Mouse (Mus musculus) sigmoid colon, adult 10 weeks (tissue): ENCODE measurements around the gene Zscan4-ps2. TPM values are rescaled to one million over a fixed set of nuclear protein-coding genes. Genes with fewer than 3 reads are reported as not detected.

Source experiments
- polyA plus RNA-seq: library from polyadenylated mRNA; stranded (reverse); fragments of 350-450 nt; fragmentation: Illumina TruSeq; extraction: RNeasy Lipid Tissue Mini Kit (QIAGEN cat#74804); gene quantifications from one replicate; pipeline ENCODE4 v1.2.3, GENCODE M21; 2014; ENCODE audit warnings: low read depth, low replicate concordance

Zscan4-ps2 gene
- not detected for polyA plus RNA-seq

GRCm38 (mm10) chr7:11514010-11514409 is at the start of gene Zscan4-ps2:
TSS of gene Zscan4-ps2 (plus strand) at chr7:11514310.

Other genes with a start within 250 kb of the Zscan4-ps2 start
- gene Zscan4e, start 203.6 kb upstream of the Zscan4-ps2 start, polyA plus RNA-seq = not detected
- not detected for gene Zscan4f, start 116.4 kb upstream of the Zscan4-ps2 start, polyA plus RNA-seq
- gene Zscan4-ps3, start 95.0 kb downstream of the Zscan4-ps2 start, polyA plus RNA-seq = not detected
- not detected for gene Vmn1r72, start 165.8 kb downstream of the Zscan4-ps2 start, polyA plus RNA-seq
- not detected for gene Vmn1r73, start 216.0 kb downstream of the Zscan4-ps2 start, polyA plus RNA-seq